Mouse (Mus musculus): ENCODE results near the gene Smarcb1. TPM values are rescaled to one million over a fixed set of nuclear protein-coding genes. Genes with fewer than 3 reads are reported as not detected.

Smarcb1 gene
- 236 and 250 TPM in 2 replicates for polyA plus RNA-seq (2014; fragmentation: Nextera tagmentation; extraction: Ambion mirVana)

GRCm38 (mm10) chr10:75921026-75921725 is at the start of gene Smarcb1:
Gene Smarcb1, minus strand, starts transcription at chr10:75921617.
- under 1% methylated on average over 75 of the region's 76 CpGs for WGBS
- Histone ChIP-seq H3K9me3 (replicated peaks; ENCODE audit: control insufficient read depth, low read length) (no peaks in the 10 kb centered on the region), H3K27ac (replicated peaks; ENCODE audit: low read depth, low read length) (peak within 1 kb of the TSS; percentile 95), H3K4me3 (ENCODE audit: low read depth, low read length) (peak within 1 kb of the TSS; percentile 95), H3K27me3 (ENCODE audit: control insufficient read depth, insufficient read depth, low read length) (no peaks in the 10 kb centered on the region), H3K4me2 (ENCODE audit: low read depth, low read length) (peak within 1 kb of the TSS; percentile 75), H3K9ac (replicated peaks; ENCODE audit: low read length) (peak within 1 kb of the TSS; percentile 98), H3K4me1 (ENCODE audit: control insufficient read depth, insufficient read depth, low read length) (no peaks in the 10 kb centered on the region), H3K36me3 (replicated peaks; ENCODE audit: control insufficient read depth, insufficient read depth, low read depth, low read length) (no peaks in the 10 kb centered on the region)
- ATAC-seq (replicated peaks; ENCODE audit: insufficient number of reproducible peaks, low FRiP score, low TSS enrichment, low read depth) (peak; percentile 80), DNase-seq (ENCODE audit: low spot score) (peak; percentile 98)

- Histone ChIP-seq H3K27me3 (ENCODE audit: control insufficient read depth, insufficient read depth, low read length) (no peaks in the 10 kb centered on the region), H3K4me3 (ENCODE audit: low read depth, low read length) (peak within 1 kb of the TSS; percentile 21), H3K4me2 (ENCODE audit: low read depth, low read length) (peak within 1 kb of the TSS; percentile 36), H3K27ac (replicated peaks; ENCODE audit: low read depth, low read length) (no peak within 1 kb of the TSS), H3K36me3 (replicated peaks; ENCODE audit: control insufficient read depth, insufficient read depth, low read depth, low read length) (no peaks in the 10 kb centered on the region), H3K4me1 (ENCODE audit: control insufficient read depth, insufficient read depth, low read length) (no peaks in the 10 kb centered on the region), H3K9me3 (replicated peaks; ENCODE audit: control insufficient read depth, low read length) (no peaks in the 10 kb centered on the region), H3K9ac (replicated peaks; ENCODE audit: low read length) (peak within 1 kb of the TSS; percentile 32; the same call in 1 of the 2 replicates)
- peak; percentile 20 for DNase-seq (ENCODE audit: low spot score)
- WGBS, result 36% methylated on average over 20 of the region's 20 CpGs
- no peak for ATAC-seq (replicated peaks; ENCODE audit: insufficient number of reproducible peaks, low FRiP score, low TSS enrichment, low read depth)
Measured at GRCm38 (mm10) chr10:75954381-75954811, 33.0 kb upstream of the Smarcb1 start, which contains the start of gene Gm5134. Gene Gm5134, plus strand, starts transcription at chr10:75954514.

GRCm38 (mm10) chr10:75951424-75952050 is 30.1 kb upstream of the Smarcb1 start:
- WGBS, result 4% methylated on average over 13 of the region's 13 CpGs
- peak overlapping the region; percentile 50 for H3K9ac ChIP-seq (replicated peaks; ENCODE audit: low read length)

GRCm38 (mm10) chr10:75950791-75951210 is 29.4 kb upstream of the Smarcb1 start:
- peak; percentile 62 for DNase-seq (ENCODE audit: low spot score)
- Histone ChIP-seq H3K9me3 (replicated peaks; ENCODE audit: control insufficient read depth, low read length) (no peaks in the 10 kb centered on the region), H3K4me2 (ENCODE audit: low read depth, low read length) (peak overlapping the region; percentile 84), H3K27ac (replicated peaks; ENCODE audit: low read depth, low read length) (no peak overlapping the region), H3K4me3 (ENCODE audit: low read depth, low read length) (peak overlapping the region; percentile 41), H3K9ac (replicated peaks; ENCODE audit: low read length) (peak overlapping the region; percentile 50), H3K4me1 (ENCODE audit: control insufficient read depth, insufficient read depth, low read length) (no peaks in the 10 kb centered on the region), H3K36me3 (replicated peaks; ENCODE audit: control insufficient read depth, insufficient read depth, low read depth, low read length) (no peaks in the 10 kb centered on the region), H3K27me3 (ENCODE audit: control insufficient read depth, insufficient read depth, low read length) (no peaks in the 10 kb centered on the region)
- peak; percentile 40; the same call in 1 of the 2 replicates for ATAC-seq (replicated peaks; ENCODE audit: insufficient number of reproducible peaks, low FRiP score, low TSS enrichment, low read depth)
- under 1% methylated on average over 23 of the region's 23 CpGs for WGBS

More at GRCm38 (mm10) chr10:75951424-75952050, 30.1 kb upstream of the Smarcb1 start:
- Histone ChIP-seq H3K27me3 (ENCODE audit: control insufficient read depth, insufficient read depth, low read length) (no peaks in the 10 kb centered on the region), H3K9me3 (replicated peaks; ENCODE audit: control insufficient read depth, low read length) (no peaks in the 10 kb centered on the region), H3K4me2 (ENCODE audit: low read depth, low read length) (peak overlapping the region; percentile 84), H3K36me3 (replicated peaks; ENCODE audit: control insufficient read depth, insufficient read depth, low read depth, low read length) (no peaks in the 10 kb centered on the region), H3K27ac (replicated peaks; ENCODE audit: low read depth, low read length) (no peak overlapping the region), H3K4me3 (ENCODE audit: low read depth, low read length) (peak overlapping the region; percentile 41), H3K4me1 (ENCODE audit: control insufficient read depth, insufficient read depth, low read length) (no peaks in the 10 kb centered on the region)
- DNase-seq (ENCODE audit: low spot score) (peak; percentile 71), ATAC-seq (replicated peaks; ENCODE audit: insufficient number of reproducible peaks, low FRiP score, low TSS enrichment, low read depth) (0 out of 2 replicates have a peak, but pooled peaks have one; percentile 1)

- no peaks in the 10 kb centered on the region for H3K27me3 ChIP-seq (ENCODE audit: control insufficient read depth, insufficient read depth, low read length)
Measured at GRCm38 (mm10) chr10:75949053-75950045, 27.9 kb upstream of the Smarcb1 start.

GRCm38 (mm10) chr10:75948079-75948478 is 26.7 kb upstream of the Smarcb1 start:
- WGBS, result 78% methylated on average over 5 of the region's 5 CpGs
- DNase-seq (ENCODE audit: low spot score), result no peak
- Histone ChIP-seq H3K4me1 (ENCODE audit: control insufficient read depth, insufficient read depth, low read length) (no peaks in the 10 kb centered on the region), H3K9me3 (replicated peaks; ENCODE audit: control insufficient read depth, low read length) (no peaks in the 10 kb centered on the region), H3K36me3 (replicated peaks; ENCODE audit: control insufficient read depth, insufficient read depth, low read depth, low read length) (no peaks in the 10 kb centered on the region), H3K27ac (replicated peaks; ENCODE audit: low read depth, low read length) (no peak overlapping the region), H3K4me3 (ENCODE audit: low read depth, low read length) (no peak overlapping the region), H3K27me3 (ENCODE audit: control insufficient read depth, insufficient read depth, low read length) (no peaks in the 10 kb centered on the region), H3K9ac (replicated peaks; ENCODE audit: low read length) (no peak overlapping the region), H3K4me2 (ENCODE audit: low read depth, low read length) (no peak overlapping the region)
- ATAC-seq (replicated peaks; ENCODE audit: insufficient number of reproducible peaks, low FRiP score, low TSS enrichment, low read depth), result no peak

More at GRCm38 (mm10) chr10:75949053-75950045, 27.9 kb upstream of the Smarcb1 start:
- DNase-seq (ENCODE audit: low spot score), result no peak
- no peaks in the 10 kb centered on the region for H3K9me3 ChIP-seq (replicated peaks; ENCODE audit: control insufficient read depth, low read length)
- H3K36me3 ChIP-seq (replicated peaks; ENCODE audit: control insufficient read depth, insufficient read depth, low read depth, low read length), result no peaks in the 10 kb centered on the region
- H3K27ac ChIP-seq (replicated peaks; ENCODE audit: low read depth, low read length), result no peak overlapping the region
- H3K9ac ChIP-seq (replicated peaks; ENCODE audit: low read length), result no peak overlapping the region
- ATAC-seq (replicated peaks; ENCODE audit: insufficient number of reproducible peaks, low FRiP score, low TSS enrichment, low read depth), result no peak
- no peak overlapping the region for H3K4me3 ChIP-seq (ENCODE audit: low read depth, low read length)
- H3K4me2 ChIP-seq (ENCODE audit: low read depth, low read length), result no peak overlapping the region
- no peaks in the 10 kb centered on the region for H3K4me1 ChIP-seq (ENCODE audit: control insufficient read depth, insufficient read depth, low read length)
- WGBS, result 76% methylated on average over 22 of the region's 22 CpGs

GRCm38 (mm10) chr10:75945896-75946295 is 24.5 kb upstream of the Smarcb1 start:
- Histone ChIP-seq H3K4me1 (ENCODE audit: control insufficient read depth, insufficient read depth, low read length) (no peaks in the 10 kb centered on the region), H3K36me3 (replicated peaks; ENCODE audit: control insufficient read depth, insufficient read depth, low read depth, low read length) (no peaks in the 10 kb centered on the region), H3K4me3 (ENCODE audit: low read depth, low read length) (no peak overlapping the region), H3K4me2 (ENCODE audit: low read depth, low read length) (no peak overlapping the region), H3K27ac (replicated peaks; ENCODE audit: low read depth, low read length) (no peak overlapping the region), H3K9me3 (replicated peaks; ENCODE audit: control insufficient read depth, low read length) (no peaks in the 10 kb centered on the region), H3K27me3 (ENCODE audit: control insufficient read depth, insufficient read depth, low read length) (no peaks in the 10 kb centered on the region), H3K9ac (replicated peaks; ENCODE audit: low read length) (no peak overlapping the region)
- no peak for DNase-seq (ENCODE audit: low spot score)
- no peak for ATAC-seq (replicated peaks; ENCODE audit: insufficient number of reproducible peaks, low FRiP score, low TSS enrichment, low read depth)
- 77% methylated on average over 7 of the region's 7 CpGs for WGBS

Measured in embryonic facial prominence, embryonic 11.5 days (tissue).